Mouse (Mus musculus) embryonic facial prominence, embryonic 14.5 days (tissue): Measurements from ENCODE around the gene D16Ertd472e. TPM values are rescaled to one million over a fixed set of nuclear protein-coding genes. Genes with fewer than 3 reads are reported as not detected.

Experiments used
- ATAC-seq: fragments of 200-750 bp; cut with Nextera tagmentation; 2 replicates; pipeline ENCODE4 v1.8.0; 2017; ENCODE audit warnings: low read depth, moderate number of reproducible peaks, moderate TSS enrichment
- DNase-seq: peaks from one replicate; pipeline ENCODE4 v3.0.0-alpha.2; 2015; ENCODE audit warnings: low spot score
- H3K27ac ChIP-seq: fragments of 300-500 bp; sonication (generic); replicated peaks from 2 replicates; pipeline ENCODE4 v1.5.1; 2014; ENCODE audit warnings: low read depth, mild to moderate bottlenecking, low read length, moderate library complexity
- H3K27me3 ChIP-seq: fragments of 300-500 bp; sonication (generic); replicated peaks from 2 replicates; pipeline ENCODE4 v1.6.1; 2014; ENCODE audit warnings: low read length; ENCODE audit not compliant: control insufficient read depth, insufficient read depth
- H3K36me3 ChIP-seq: fragments of 300-500 bp; sonication (generic); 2 replicates; pipeline ENCODE4 v1.6.1; 2014; ENCODE audit warnings: low read length, mixed read lengths; ENCODE audit not compliant: control insufficient read depth, insufficient read depth
- H3K4me1 ChIP-seq: fragments of 300-500 bp; sonication (generic); 2 replicates; pipeline ENCODE4 v1.6.1; 2014; ENCODE audit warnings: antibody characterized with exemption, low read length; ENCODE audit not compliant: control insufficient read depth, insufficient read depth
- H3K4me2 ChIP-seq: fragments of 300-500 bp; sonication (generic); 2 replicates; pipeline ENCODE4 v1.6.1; 2014; ENCODE audit warnings: low read depth, mild to moderate bottlenecking, low read length, moderate library complexity, mixed read lengths
- H3K4me3 ChIP-seq: fragments of 300-500 bp; sonication (generic); 2 replicates; pipeline ENCODE4 v1.5.1; 2014; ENCODE audit warnings: low read depth, mild to moderate bottlenecking, low read length
- H3K9ac ChIP-seq: fragments of 300-500 bp; sonication (generic); 2 replicates; pipeline ENCODE4 v1.6.1; 2014; ENCODE audit warnings: low read depth, mild to moderate bottlenecking, low read length, moderate library complexity, mixed read lengths
- H3K9me3 ChIP-seq: fragments of 300-500 bp; sonication (generic); 2 replicates; pipeline ENCODE4 v1.6.1; 2016; ENCODE audit warnings: low read length; ENCODE audit not compliant: control insufficient read depth
- WGBS: fragments of 180-500 bp; shearing (Covaris S2); extraction: QIAGEN DNeasy Blood & Tissue Kit; methylation state at CpG from one replicate; pipeline ENCODE4 v1.1.7; 2014; 5-methylcytosine and 5-hydroxymethylcytosine counted together
- polyA plus RNA-seq: library from polyadenylated mRNA; unstranded; fragments of >200 nt; fragmentation: Nextera tagmentation; extraction: Ambion mirVana; gene quantifications from 2 replicates; pipeline ENCODE4 v1.2.1, GENCODE M21; 2014

Gene D16Ertd472e
- polyA plus RNA-seq, 1 experiment from 2014 or later, result 18.6 TPM

DNA sequence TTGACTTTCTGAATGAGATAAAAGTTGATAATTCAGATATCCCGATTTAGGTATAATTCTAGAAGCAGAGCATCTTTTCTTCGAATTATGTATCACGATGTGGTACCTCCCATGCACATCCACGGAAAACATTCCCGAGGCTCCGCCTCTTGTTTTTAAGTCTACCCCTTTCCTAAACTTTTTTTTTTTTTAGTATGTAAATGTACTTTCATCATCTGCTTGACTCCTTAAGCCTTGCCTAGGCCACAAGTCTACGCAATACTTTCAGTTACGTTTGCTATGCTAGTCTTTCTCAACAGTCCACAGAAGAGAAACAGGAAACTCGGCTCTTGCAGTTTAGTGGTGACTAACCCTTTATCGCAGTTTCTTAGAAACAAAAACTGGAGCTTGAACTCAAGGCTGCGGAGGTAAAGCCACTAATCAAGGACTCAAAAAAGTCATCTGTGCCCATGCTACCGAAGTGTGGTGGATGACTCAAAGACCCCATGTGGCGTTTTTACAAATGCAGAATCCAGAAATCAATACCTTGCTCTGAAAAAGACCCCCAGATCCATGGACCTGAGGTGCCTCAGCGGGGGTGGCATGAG is 670 bp upstream of the D16Ertd472e start:
- H3K4me2 ChIP-seq, result peak overlapping the region; percentile 56
- peak overlapping the region; percentile 75 for H3K4me3 ChIP-seq
- DNase-seq (peak; percentile 81), ATAC-seq (peak; percentile 42)
- no peaks in the 10 kb centered on the region for H3K9me3 ChIP-seq
- no peaks in the 10 kb centered on the region for H3K27me3 ChIP-seq
- 13% methylated on average over 14 of the region's 14 CpGs for WGBS
- peak overlapping the region; percentile 94 for H3K27ac ChIP-seq
- peaks cover 10% of the 10 kb centered on the region for H3K4me1 ChIP-seq
- peak overlapping the region; percentile 90 for H3K9ac ChIP-seq
- H3K36me3 ChIP-seq, result peaks cover 8% of the 10 kb centered on the region; the same call in 1 of the 2 replicates

DNA sequence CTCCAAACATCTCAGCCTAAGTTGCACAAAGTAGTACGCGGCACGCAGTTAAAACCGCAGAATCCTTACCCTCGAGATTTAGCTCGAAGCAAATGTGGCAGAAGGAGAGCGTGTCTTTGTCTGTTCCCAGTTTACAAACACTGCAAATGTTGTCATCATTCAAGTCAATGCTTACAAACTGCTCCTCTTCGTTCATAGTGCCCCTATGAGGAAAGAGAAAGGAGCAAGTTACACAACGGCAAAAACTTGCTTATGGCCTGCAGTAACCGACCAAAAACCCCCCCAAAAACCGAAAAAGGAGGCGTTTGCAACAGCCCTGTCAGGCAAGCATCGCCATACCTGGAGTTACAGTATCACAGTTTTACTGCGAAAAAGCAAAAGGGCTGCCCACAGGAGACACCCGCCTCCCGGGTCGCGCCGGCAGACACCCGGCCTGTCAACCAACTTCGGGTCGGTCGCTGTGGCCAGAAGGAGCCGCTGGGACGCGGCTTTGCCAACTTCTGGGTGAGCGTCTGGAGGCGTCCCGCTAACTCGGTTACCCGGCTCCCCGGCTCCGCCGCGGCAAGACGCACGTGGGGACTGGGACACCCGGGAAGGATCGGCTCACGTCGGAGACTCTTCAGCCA is 543 bp downstream of the D16Ertd472e start:
- Histone ChIP-seq H3K27ac (peak overlapping the region; percentile 94), H3K9ac (peak overlapping the region; percentile 90), H3K36me3 (peaks cover 10% of the 10 kb centered on the region; the same call in 1 of the 2 replicates), H3K4me2 (peak overlapping the region; percentile 56), H3K9me3 (no peaks in the 10 kb centered on the region), H3K27me3 (no peaks in the 10 kb centered on the region), H3K4me3 (peak overlapping the region; percentile 75), H3K4me1 (peaks cover 10% of the 10 kb centered on the region)
- peak; percentile 79 for DNase-seq
- WGBS, result under 1% methylated on average over 26 of the region's 41 CpGs
- peak; percentile 74 for ATAC-seq

DNA sequence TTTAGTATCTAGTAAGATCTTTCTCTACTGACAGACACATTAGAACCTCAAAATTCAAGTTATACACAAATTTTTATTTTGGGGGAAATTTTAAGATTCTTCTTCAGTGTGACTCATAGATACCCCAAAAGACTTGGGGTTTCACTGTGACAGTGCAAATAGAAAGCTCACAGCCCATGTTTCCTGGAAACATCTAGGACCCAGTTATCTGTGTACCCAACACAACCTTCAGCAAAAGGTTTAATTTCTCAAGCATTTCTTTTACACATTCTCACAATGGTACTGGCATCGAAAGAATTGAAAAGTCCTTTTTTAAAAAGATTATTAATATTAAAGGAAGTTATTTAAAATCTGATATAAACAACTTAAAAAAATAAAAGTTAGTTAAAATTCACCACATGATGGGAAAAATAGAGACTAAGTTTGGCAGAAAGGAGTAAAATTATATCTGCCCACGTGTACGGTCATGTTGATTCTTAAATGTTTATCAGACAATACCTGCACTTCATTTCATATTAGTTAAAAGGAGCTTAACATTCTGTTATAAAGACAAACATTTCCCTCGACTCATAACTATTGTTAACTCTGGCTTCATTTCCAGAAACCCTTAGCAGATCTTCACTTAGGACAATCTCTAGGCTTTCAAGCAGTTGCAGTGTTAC is 1.2 kb downstream of the D16Ertd472e start:
- Histone ChIP-seq H3K9ac (peak overlapping the region; percentile 90), H3K9me3 (no peaks in the 10 kb centered on the region), H3K36me3 (peaks cover 10% of the 10 kb centered on the region; the same call in 1 of the 2 replicates), H3K4me1 (peaks cover 10% of the 10 kb centered on the region), H3K27ac (peak overlapping the region; percentile 94), H3K27me3 (no peaks in the 10 kb centered on the region), H3K4me3 (peak overlapping the region; percentile 75), H3K4me2 (peak overlapping the region; percentile 56)
- 28% methylated on average over 4 of the region's 4 CpGs for WGBS
- DNase-seq (no peak), ATAC-seq (no peak)

DNA sequence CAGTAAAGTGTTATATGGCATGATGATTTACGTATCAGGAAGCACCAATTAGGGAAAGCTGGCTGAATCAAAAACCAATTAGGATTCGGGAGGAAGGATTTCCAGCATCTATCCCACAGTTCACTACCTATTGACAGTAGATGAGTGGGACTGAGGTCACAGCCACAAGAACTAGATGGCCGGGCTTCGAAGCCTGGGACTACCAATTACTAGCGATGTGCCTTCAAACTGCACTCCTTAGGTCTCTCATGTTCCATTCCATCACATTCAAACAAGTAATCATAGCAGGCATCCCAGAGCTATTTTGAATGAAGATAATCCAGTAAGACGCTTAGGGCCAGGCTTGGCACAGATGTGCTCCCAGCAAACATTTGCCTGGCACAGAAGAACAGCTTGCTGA is 2.3 kb downstream of the D16Ertd472e start:
- Histone ChIP-seq H3K36me3 (peaks cover 10% of the 10 kb centered on the region; the same call in 1 of the 2 replicates), H3K27ac (no peak overlapping the region), H3K27me3 (no peaks in the 10 kb centered on the region), H3K9ac (peak overlapping the region; percentile 53), H3K4me2 (peak overlapping the region; percentile 56), H3K4me3 (peak overlapping the region; percentile 75), H3K4me1 (peaks cover 10% of the 10 kb centered on the region), H3K9me3 (no peaks in the 10 kb centered on the region)
- DNase-seq (no peak), ATAC-seq (no peak)
- 50% methylated on average over 6 of the region's 6 CpGs for WGBS

DNA sequence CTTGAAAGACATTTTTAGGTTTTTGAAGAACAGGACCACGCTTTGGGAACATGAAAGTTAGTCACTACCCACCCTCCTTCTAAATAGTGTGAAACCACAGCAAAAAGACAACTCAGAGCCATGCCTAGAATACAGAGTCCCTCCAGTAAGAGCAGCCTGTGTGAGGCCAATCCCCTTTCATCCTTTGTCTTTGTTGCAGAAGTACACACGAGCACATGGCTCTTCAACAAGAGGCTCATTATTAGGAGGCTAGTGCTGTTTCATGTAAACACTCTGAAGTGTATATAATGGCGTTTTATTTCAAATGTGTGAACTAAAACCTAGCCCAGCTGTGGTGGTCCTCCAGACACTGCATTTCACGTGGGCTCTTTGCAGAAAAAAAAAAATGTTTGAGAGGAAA is 3.5 kb downstream of the D16Ertd472e start:
- no peak overlapping the region for H3K9ac ChIP-seq
- ATAC-seq (no peak), DNase-seq (no peak)
- no peak overlapping the region for H3K27ac ChIP-seq
- no peak overlapping the region for H3K4me3 ChIP-seq
- H3K4me2 ChIP-seq, result no peak overlapping the region
- no peaks in the 10 kb centered on the region for H3K9me3 ChIP-seq
- H3K36me3 ChIP-seq, result peaks cover 10% of the 10 kb centered on the region; the same call in 1 of the 2 replicates
- 45% methylated on average over 4 of the region's 4 CpGs for WGBS
- H3K27me3 ChIP-seq, result no peaks in the 10 kb centered on the region
- peaks cover 10% of the 10 kb centered on the region for H3K4me1 ChIP-seq

DNA sequence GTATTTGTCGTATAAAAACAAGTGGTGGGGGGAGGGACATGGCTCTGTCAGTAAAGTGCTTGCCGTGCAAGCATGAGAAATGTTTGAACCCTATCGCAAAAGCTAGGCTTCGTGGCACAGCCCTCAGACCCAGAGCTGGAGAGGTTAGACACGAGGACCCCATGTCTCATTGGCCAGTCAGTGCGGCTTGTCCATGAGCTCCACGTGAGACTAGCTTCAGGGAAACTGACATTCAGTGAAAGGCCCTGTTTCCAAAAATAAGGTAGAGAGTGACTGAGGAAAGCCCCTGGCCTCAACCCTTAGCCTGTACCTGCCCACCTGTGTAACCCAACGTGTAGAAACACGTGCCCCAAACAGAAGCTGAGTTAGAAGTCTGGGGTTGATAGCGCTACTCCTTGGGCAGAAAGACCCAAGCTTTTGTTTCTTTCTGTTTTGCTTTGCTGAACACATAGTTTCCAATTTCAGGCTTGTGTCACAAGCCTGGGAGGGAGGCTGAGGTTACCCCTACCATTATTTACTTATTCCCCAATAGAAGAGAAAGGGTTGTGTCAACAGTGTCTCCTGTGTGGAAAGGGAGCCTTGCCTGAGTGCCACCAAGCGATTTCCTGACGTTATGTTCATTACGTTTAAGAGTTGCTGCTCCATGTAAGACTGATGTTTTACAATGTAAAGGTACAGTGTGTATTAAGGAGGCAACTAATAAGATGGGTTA is 12.2 kb downstream of the D16Ertd472e start:
- H3K4me1 ChIP-seq, result no peaks in the 10 kb centered on the region
- H3K27me3 ChIP-seq, result no peaks in the 10 kb centered on the region
- no peaks in the 10 kb centered on the region for H3K9me3 ChIP-seq
- H3K36me3 ChIP-seq, result peaks cover 52% of the 10 kb centered on the region
- no peak overlapping the region for H3K9ac ChIP-seq
- no peak overlapping the region for H3K27ac ChIP-seq
- ATAC-seq, result no peak
- DNase-seq, result no peak
- no peak overlapping the region for H3K4me3 ChIP-seq
- 77% methylated on average over 13 of the region's 13 CpGs for WGBS
- no peak overlapping the region for H3K4me2 ChIP-seq

DNA sequence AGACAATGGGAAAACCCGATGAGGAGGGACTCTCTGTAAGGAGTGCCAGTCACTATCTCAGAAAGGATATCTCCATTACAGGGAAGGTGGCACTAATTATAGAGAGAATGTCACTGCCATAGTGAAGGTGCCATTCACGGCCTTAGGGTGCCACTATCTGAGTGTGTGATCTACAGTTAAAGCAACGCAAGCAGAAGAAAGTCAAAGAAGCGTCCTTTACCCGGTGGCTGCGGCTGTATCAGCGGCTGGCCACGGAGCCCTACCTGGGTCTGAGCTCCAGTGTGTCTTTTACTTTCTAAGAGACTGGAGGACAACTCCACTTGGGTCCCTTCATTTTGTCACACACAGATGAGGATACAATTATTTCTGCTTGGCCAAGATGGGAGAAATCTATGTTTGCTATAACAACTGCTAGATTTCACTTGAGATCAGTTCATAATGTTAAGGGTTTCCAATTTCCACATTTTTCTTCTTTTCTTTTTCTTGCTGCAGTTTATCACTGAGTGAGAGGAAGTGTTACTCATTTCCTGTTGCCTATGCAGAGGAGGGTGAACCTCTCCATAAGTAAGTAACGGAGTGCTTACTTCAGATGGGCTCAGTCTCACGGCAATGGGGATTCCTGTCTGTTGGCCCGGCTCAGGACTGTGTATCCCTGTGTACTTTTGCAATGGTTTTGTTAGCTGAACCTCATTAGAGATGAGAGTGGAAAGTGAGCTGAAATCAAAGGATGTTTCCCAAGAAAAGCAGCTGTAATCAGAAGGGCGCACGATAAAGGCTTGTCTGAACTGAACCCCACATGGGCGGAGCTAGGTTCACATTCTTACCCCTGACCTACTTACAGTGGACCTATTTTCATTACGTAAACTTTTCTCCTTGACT is 13.2 kb downstream of the D16Ertd472e start:
- DNase-seq (no peak), ATAC-seq (no peak)

DNA sequence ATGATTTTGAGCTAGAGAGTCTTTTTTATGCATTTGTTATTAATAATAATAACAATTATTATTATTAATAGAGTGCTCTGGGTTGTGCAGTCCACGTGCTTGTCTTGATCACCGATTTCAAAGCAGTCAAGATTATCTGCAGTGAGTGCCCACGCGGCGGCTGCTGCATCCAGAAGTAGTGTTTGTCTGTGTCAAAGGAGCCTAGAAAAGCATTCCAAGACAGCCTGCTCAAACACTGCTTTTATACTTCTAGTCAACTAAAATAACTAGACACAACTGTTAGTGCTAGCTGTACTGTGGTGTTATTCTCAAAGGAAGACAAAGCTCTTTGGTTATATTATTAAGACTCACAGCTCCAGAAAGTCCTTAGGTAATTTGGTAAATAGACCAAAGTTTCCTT is 15.9 kb downstream of the D16Ertd472e start:
- peaks cover 72% of the 10 kb centered on the region for H3K36me3 ChIP-seq
- no peak for ATAC-seq
- 92% methylated on average over 5 of the region's 5 CpGs for WGBS

More for the DNA sequence above, 13.2 kb downstream of the D16Ertd472e start:
- Histone ChIP-seq H3K4me3 (no peak overlapping the region), H3K4me2 (no peak overlapping the region), H3K36me3 (peaks cover 62% of the 10 kb centered on the region), H3K9ac (no peak overlapping the region), H3K4me1 (no peaks in the 10 kb centered on the region), H3K9me3 (no peaks in the 10 kb centered on the region), H3K27ac (no peak overlapping the region), H3K27me3 (no peaks in the 10 kb centered on the region)
- 78% methylated on average over 15 of the region's 15 CpGs for WGBS

More for the DNA sequence above, 15.9 kb downstream of the D16Ertd472e start:
- Histone ChIP-seq H3K9me3 (no peaks in the 10 kb centered on the region), H3K4me1 (no peaks in the 10 kb centered on the region), H3K4me2 (no peak overlapping the region), H3K27me3 (no peaks in the 10 kb centered on the region), H3K4me3 (no peak overlapping the region), H3K9ac (no peak overlapping the region), H3K27ac (no peak overlapping the region)
- DNase-seq, result no peak
